Mouse (Mus musculus): ENCODE measurements around the gene Nkrf. TPM values are rescaled to one million over a fixed set of nuclear protein-coding genes. Genes with fewer than 3 reads are reported as not detected.

The Nkrf gene
- polyA plus RNA-seq, 2 experiments = 1.2 to 2.7 TPM

DNA sequence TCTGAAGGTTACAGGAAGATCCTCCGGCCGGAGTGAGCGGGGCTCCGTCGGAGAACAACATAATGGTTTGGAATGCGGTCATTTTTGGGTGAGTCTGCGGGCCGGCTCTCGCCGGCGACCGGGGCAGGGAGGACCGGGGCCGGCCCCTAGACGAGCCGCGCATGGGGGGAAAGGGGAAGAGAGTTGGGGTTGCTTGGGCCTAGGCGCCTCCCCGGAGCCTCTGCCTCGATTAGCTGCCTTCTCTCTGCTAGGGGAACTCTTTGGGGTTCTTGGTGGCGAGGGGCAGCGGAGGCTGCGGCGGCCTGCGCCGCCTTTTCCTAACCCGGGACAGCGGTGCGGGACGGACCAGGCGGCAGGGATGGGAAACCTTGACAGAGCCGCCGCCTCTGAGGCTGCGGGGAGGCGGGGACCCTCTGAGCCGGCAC is 28.0 kb downstream of the Nkrf start:
- no peak for TF ChIP-seq CTCF (IDR thresholded peaks at IDR 0.05; ENCODE audit: low read depth)
- TF ChIP-seq EP300 (IDR thresholded peaks at IDR 0.05; ENCODE audit: low read depth) = no peak
- ATAC-seq (ENCODE audit: insufficient read depth) (peak; percentile 42; the same call in 1 of the 2 replicates), DNase-seq (ENCODE audit: low read depth in 3 of 3, low spot score in 3 of 3) (no peak)
- peak overlapping the region; percentile 90 for H3K9ac ChIP-seq (replicated peaks)
- no peaks in the 10 kb centered on the region for H3K36me3 ChIP-seq (replicated peaks; ENCODE audit: control insufficient read depth, insufficient read depth, low read depth)
- H3K27ac ChIP-seq = peak overlapping the region; percentile 37; the same call in 1 of the 2 replicates
- H3K4me1 ChIP-seq (replicated peaks; ENCODE audit: control insufficient read depth in 2 of 2, insufficient read depth in 2 of 2, low read length in 1 of 2) = peaks cover 0 to 8% of the 10 kb centered on the region in 2 experiments; a peak in 1 of 4 replicates
- H3K9me3 ChIP-seq (ENCODE audit: control insufficient read depth, low read length) = no peaks in the 10 kb centered on the region
- WGBS (ENCODE audit: insufficient replicate concordance) = 12% methylated on average over 34 of the region's 36 CpGs
- no peaks in the 10 kb centered on the region for H3K27me3 ChIP-seq (ENCODE audit: control insufficient read depth, insufficient read depth, low read length)
- H3K4me3 ChIP-seq (ENCODE audit: insufficient read depth in 1 of 2, low read depth in 2 of 2, low read length in 2 of 2) = peak overlapping the region; percentile 73 to 94
- peak overlapping the region; percentile 79 for H3K4me2 ChIP-seq (ENCODE audit: low read depth)

DNA sequence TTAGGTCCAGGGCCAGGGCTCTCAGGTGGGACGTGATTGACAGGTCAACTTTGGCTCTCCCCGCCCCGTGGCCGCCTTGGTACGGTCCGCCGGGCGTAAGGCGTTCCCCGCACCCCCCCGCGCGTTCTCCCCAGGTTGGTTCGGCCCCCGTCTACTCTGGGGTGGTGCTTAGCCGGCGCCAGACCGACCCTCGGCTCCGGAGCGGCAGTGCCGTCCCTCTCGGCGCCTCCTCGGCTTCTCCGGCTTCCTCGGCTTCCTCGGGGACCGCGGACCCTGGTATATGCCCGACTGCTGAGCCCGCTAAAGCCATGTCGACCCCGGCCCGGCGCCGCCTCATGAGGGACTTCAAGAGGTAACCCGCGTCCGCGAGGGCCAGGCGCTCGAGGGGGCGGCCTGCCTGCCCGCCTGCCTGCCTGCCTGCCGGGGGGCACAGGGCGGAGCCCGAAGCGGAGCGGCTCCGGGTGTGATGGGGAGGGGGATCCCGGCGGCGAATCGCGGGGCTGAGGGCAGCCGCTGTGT is 28.5 kb downstream of the Nkrf start:
- Histone ChIP-seq H3K36me3 (replicated peaks; ENCODE audit: control insufficient read depth, insufficient read depth, low read depth) (no peaks in the 10 kb centered on the region), H3K9me3 (ENCODE audit: control insufficient read depth, low read length) (no peaks in the 10 kb centered on the region), H3K4me1 (replicated peaks; ENCODE audit: control insufficient read depth in 2 of 2, insufficient read depth in 2 of 2, low read length in 1 of 2) (peaks cover 0 to 8% of the 10 kb centered on the region in 2 experiments; a peak in 1 of 4 replicates), H3K4me2 (ENCODE audit: low read depth) (peak overlapping the region; percentile 79), H3K4me3 (ENCODE audit: insufficient read depth in 1 of 2, low read depth in 2 of 2, low read length in 2 of 2) (peak overlapping the region; percentile 73 to 94), H3K9ac (replicated peaks) (peak overlapping the region; percentile 90), H3K27ac (peak overlapping the region; percentile 37; the same call in 1 of the 2 replicates), H3K27me3 (ENCODE audit: control insufficient read depth, insufficient read depth, low read length) (no peaks in the 10 kb centered on the region)
- ATAC-seq (ENCODE audit: insufficient read depth) = peak; percentile 99
- WGBS (ENCODE audit: insufficient replicate concordance) = 10% methylated on average over 51 of the region's 57 CpGs
- peak; percentile 73 to 78 (median 76) for DNase-seq (ENCODE audit: low read depth in 3 of 3, low spot score in 3 of 3)
- TF ChIP-seq CTCF (IDR thresholded peaks at IDR 0.05; ENCODE audit: low read depth) (no peak), EP300 (IDR thresholded peaks at IDR 0.05; ENCODE audit: low read depth) (peak; percentile 26; the same call in 1 of the 2 replicates)

DNA sequence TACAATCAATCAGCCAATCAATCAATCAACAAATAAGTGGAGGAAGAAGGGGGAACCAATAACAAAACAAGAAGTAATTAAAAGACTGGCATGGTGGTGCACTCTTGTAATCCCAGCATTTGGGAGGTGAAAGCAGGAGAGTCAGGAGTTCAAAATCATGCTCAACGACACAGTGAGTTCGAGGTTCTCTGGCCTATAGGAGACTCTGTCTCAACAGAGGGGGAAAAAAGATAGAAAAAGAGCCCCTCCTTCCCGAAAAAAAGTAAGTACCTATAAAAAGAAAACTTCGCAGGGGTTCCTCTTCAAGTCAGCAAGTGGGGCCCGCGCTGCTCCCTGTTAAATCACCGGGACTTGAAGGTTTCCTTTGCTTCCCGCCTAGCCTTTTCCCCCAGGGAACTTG is 28.9 kb downstream of the Nkrf start, which contains the start of the genes Ube2a and C330007P06Rik:
Gene Ube2a, plus strand, starts transcription at position 136 of the 400 bp plus-strand sequence.
Gene C330007P06Rik, minus strand, starts transcription at position 347 of the 400 bp plus-strand sequence.
- TF ChIP-seq CTCF (IDR thresholded peaks at IDR 0.05; ENCODE audit: low read depth) = no peak
- TF ChIP-seq EP300 (IDR thresholded peaks at IDR 0.05; ENCODE audit: low read depth) = no peak
- H3K36me3 ChIP-seq (replicated peaks; ENCODE audit: control insufficient read depth, insufficient read depth, low read depth) = no peaks in the 10 kb centered on the region
- peak within 1 kb of the TSS; percentile 90 for H3K9ac ChIP-seq (replicated peaks)
- no peaks in the 10 kb centered on the region for H3K9me3 ChIP-seq (ENCODE audit: control insufficient read depth, low read length)
- H3K4me3 ChIP-seq (ENCODE audit: insufficient read depth in 1 of 2, low read depth in 2 of 2, low read length in 2 of 2) = peak within 1 kb of the TSS; percentile 73 to 94
- H3K27ac ChIP-seq = peak within 1 kb of the TSS; percentile 37; the same call in 1 of the 2 replicates
- no peaks in the 10 kb centered on the region for H3K27me3 ChIP-seq (ENCODE audit: control insufficient read depth, insufficient read depth, low read length)
- WGBS (ENCODE audit: insufficient replicate concordance) = 11% methylated on average over 8 of the region's 8 CpGs
- ATAC-seq (ENCODE audit: insufficient read depth) (peak; percentile 29; the same call in 1 of the 2 replicates), DNase-seq (ENCODE audit: low read depth in 3 of 3, low spot score in 3 of 3) (no peak)
- peak within 1 kb of the TSS; percentile 79 for H3K4me2 ChIP-seq (ENCODE audit: low read depth)
- H3K4me1 ChIP-seq (replicated peaks; ENCODE audit: control insufficient read depth in 2 of 2, insufficient read depth in 2 of 2, low read length in 1 of 2) = peaks cover 0 to 8% of the 10 kb centered on the region in 2 experiments; a peak in 1 of 4 replicates

DNA sequence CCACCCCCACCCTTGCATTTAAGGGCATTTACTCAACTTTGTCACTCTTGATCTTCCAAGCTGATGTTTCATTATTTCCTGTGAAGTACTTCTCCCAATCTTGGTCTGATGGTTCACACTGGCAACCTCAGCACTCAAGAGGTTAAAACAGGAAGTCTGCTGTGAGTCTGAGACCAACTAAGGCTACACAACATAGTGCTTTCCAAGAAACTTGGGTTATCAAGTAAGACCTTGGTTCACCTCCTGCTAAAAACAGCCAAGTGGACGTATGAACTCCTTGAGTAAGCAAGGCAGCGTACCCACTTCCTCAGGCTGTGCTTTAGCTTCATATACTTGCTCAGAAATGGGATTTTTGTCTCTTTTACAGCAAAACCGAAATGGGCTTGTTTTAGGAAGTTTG is 32.3 kb downstream of the Nkrf start:
- H3K4me2 ChIP-seq (ENCODE audit: low read depth) = no peak overlapping the region
- H3K27me3 ChIP-seq (ENCODE audit: control insufficient read depth, insufficient read depth, low read length) = no peaks in the 10 kb centered on the region
- 20% methylated on average over 3 of the region's 3 CpGs for WGBS (ENCODE audit: insufficient replicate concordance)
- no peaks in the 10 kb centered on the region for H3K9me3 ChIP-seq (ENCODE audit: control insufficient read depth, low read length)
- no peaks in the 10 kb centered on the region for H3K36me3 ChIP-seq (replicated peaks; ENCODE audit: control insufficient read depth, insufficient read depth, low read depth)
- H3K4me1 ChIP-seq (replicated peaks; ENCODE audit: control insufficient read depth in 2 of 2, insufficient read depth in 2 of 2, low read length in 1 of 2) = peaks cover 0 to 6% of the 10 kb centered on the region in 2 experiments; a peak in 1 of 4 replicates
- DNase-seq (ENCODE audit: low read depth in 3 of 3, low spot score in 3 of 3) (no peak), ATAC-seq (ENCODE audit: insufficient read depth) (no peak)
- no peak for TF ChIP-seq EP300 (IDR thresholded peaks at IDR 0.05; ENCODE audit: low read depth)
- TF ChIP-seq CTCF (IDR thresholded peaks at IDR 0.05; ENCODE audit: low read depth) = no peak
- H3K4me3 ChIP-seq (ENCODE audit: insufficient read depth in 1 of 2, low read depth in 2 of 2, low read length in 2 of 2) = no peak overlapping the region
- H3K9ac ChIP-seq (replicated peaks) = no peak overlapping the region
- no peak overlapping the region for H3K27ac ChIP-seq

DNA sequence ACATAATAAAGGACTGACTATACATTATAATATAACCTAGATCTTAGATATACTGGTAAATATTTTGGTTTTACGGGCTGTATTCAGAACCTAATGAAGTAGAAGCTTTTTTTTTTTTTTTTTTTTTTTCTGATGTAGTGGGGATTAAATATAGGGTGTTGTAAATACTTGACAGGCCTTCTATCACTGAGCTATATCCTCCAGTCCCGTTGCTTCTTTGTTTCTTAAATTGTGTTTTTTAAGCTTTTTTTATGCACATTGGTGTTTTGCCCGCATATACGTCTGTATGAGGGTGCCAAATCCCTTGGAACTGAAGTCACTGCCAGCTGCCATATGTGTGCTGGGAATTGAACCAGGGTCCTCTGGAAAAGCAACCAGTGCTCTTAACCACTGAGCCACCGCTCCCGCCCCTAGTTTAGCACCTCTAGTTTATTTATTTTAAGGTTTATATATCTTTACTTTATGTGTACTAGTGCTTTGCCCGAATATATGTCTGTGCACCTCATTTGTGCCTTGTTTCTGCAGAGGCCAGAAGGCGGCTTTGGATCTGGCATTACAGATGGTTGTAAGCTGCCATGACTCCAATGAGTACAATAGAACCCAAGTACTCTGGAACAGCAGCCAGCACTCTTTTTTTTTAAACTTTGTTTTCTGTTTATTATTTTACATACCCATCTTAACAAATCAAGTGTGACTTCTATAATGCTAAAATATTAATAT is 37.9 kb downstream of the Nkrf start:
- Histone ChIP-seq H3K36me3 (replicated peaks; ENCODE audit: control insufficient read depth, insufficient read depth, low read depth) (no peaks in the 10 kb centered on the region), H3K9ac (replicated peaks) (no peak overlapping the region; the same call in none of the 2 replicates), H3K4me2 (ENCODE audit: low read depth) (peak overlapping the region; percentile 52), H3K4me3 (ENCODE audit: insufficient read depth in 1 of 2, low read depth in 2 of 2, low read length in 2 of 2) (peak overlapping the region; percentile 49 to 89), H3K27ac (no peak overlapping the region; the same call in 1 of the 2 replicates), H3K27me3 (ENCODE audit: control insufficient read depth, insufficient read depth, low read length) (no peaks in the 10 kb centered on the region), H3K9me3 (ENCODE audit: control insufficient read depth, low read length) (no peaks in the 10 kb centered on the region), H3K4me1 (replicated peaks; ENCODE audit: control insufficient read depth in 2 of 2, insufficient read depth in 2 of 2, low read length in 1 of 2) (peaks cover 4 to 5% of the 10 kb centered on the region in 2 experiments; a peak in 2 of 4 replicates)
- WGBS (ENCODE audit: insufficient replicate concordance) = 47% methylated on average over 8 of the region's 8 CpGs
- DNase-seq (ENCODE audit: low read depth in 3 of 3, low spot score in 3 of 3) (no peak), ATAC-seq (ENCODE audit: insufficient read depth) (0 out of 2 replicates have a peak, but pooled peaks have one; percentile 8)
- TF ChIP-seq EP300 (IDR thresholded peaks at IDR 0.05; ENCODE audit: low read depth) = no peak
- TF ChIP-seq CTCF (IDR thresholded peaks at IDR 0.05; ENCODE audit: low read depth) = no peak
